Mouse (Mus musculus) midbrain, embryonic 11.5 days (tissue): ENCODE measurements at regions not wholly inside any gene's neighbourhood (a gene's known extent, or its start where the extent isn't known, plus 50 kb on each side); places are given as distances from the start of the nearest gene placed in this dataset.

Experiments used
- ATAC-seq: fragments of 200-750 bp; cut with Nextera tagmentation; 2 replicates; pipeline ENCODE4 v1.8.0; 2017; ENCODE audit warnings: moderate TSS enrichment, moderate library complexity; ENCODE audit not compliant: low FRiP score
- DNase-seq: peaks from one replicate; pipeline ENCODE4 v3.0.0; 2015; ENCODE audit warnings: low spot score; ENCODE audit errors: missing footprints
- H3K27ac ChIP-seq: fragments of 300-500 bp; sonication (generic); 2 replicates; pipeline ENCODE4 v1.5.1; 2014; ENCODE audit warnings: low read depth, low read length
- H3K27me3 ChIP-seq: fragments of 300-500 bp; sonication (generic); 2 replicates; pipeline ENCODE4 v1.6.1; 2014; ENCODE audit warnings: mild to moderate bottlenecking, low read length, moderate library complexity, mixed read lengths; ENCODE audit not compliant: control insufficient read depth, insufficient read depth
- H3K36me3 ChIP-seq: fragments of 300-500 bp; sonication (generic); 2 replicates; pipeline ENCODE4 v1.6.1; 2014; ENCODE audit warnings: mild to moderate bottlenecking, low read length, moderate library complexity, mixed read lengths; ENCODE audit not compliant: control insufficient read depth, insufficient read depth
- H3K4me1 ChIP-seq: fragments of 300-500 bp; sonication (generic); 2 replicates; pipeline ENCODE4 v1.6.1; 2014; ENCODE audit warnings: low read length; ENCODE audit not compliant: control insufficient read depth, insufficient read depth
- H3K4me2 ChIP-seq: fragments of 300-500 bp; sonication (generic); 2 replicates; pipeline ENCODE4 v1.6.1; 2014; ENCODE audit warnings: mild to moderate bottlenecking, moderate library complexity
- H3K4me3 ChIP-seq: fragments of 300-500 bp; sonication (generic); 2 replicates; pipeline ENCODE4 v1.5.1; 2014; ENCODE audit warnings: low read depth, low read length
- H3K9ac ChIP-seq: fragments of 300-500 bp; sonication (generic); 2 replicates; pipeline ENCODE4 v1.6.1; 2014; ENCODE audit warnings: low read length
- H3K9me3 ChIP-seq: fragments of 300-500 bp; sonication (generic); 2 replicates; pipeline ENCODE4 v1.6.1; 2016; ENCODE audit warnings: low read length; ENCODE audit not compliant: control insufficient read depth
- WGBS: fragments of 180-500 bp; shearing (Covaris S2); extraction: QIAGEN DNeasy Blood & Tissue Kit; methylation state at CpG from one replicate; pipeline ENCODE4 v1.1.7; 2014; 5-methylcytosine and 5-hydroxymethylcytosine counted together

DNA sequence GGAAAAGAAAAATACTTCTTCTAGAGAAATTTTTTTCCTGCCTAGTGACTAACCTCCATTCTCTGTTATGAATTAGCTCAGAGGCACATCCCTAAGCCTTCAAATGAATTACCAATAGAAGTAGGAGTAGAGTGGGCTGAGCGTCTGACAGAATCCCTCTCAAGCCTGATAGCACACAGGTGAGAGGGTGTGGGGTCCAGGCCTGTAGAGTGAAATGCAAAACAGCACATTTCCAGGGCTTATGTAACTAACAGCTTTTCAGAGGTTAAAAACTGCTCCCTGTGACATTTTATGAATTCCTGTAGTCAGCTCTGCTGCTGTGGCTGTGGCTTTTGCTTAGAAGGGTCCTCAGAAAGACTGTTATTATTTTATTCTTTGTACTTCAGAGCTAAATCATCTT, 187.7 kb upstream of the AI593442 start:
- Histone ChIP-seq H3K4me2 (no peak overlapping the region), H3K9ac (no peak overlapping the region), H3K9me3 (no peaks in the 10 kb centered on the region), H3K4me3 (no peak overlapping the region), H3K36me3 (no peaks in the 10 kb centered on the region), H3K27ac (no peak overlapping the region), H3K27me3 (no peaks in the 10 kb centered on the region), H3K4me1 (no peaks in the 10 kb centered on the region)
- DNase-seq (no peak), ATAC-seq (no peak)
- 97% methylated on average over 1 of the region's 1 CpGs for WGBS

- ATAC-seq (no peak), DNase-seq (no peak)
- 56% methylated on average over 4 of the region's 4 CpGs for WGBS
- no peak overlapping the region for H3K27ac ChIP-seq
- no peaks in the 10 kb centered on the region for H3K27me3 ChIP-seq
- H3K36me3 ChIP-seq: no peaks in the 10 kb centered on the region
- no peak overlapping the region for H3K9ac ChIP-seq
- no peaks in the 10 kb centered on the region for H3K9me3 ChIP-seq
- H3K4me1 ChIP-seq: no peaks in the 10 kb centered on the region
- no peak overlapping the region for H3K4me3 ChIP-seq
- no peak overlapping the region for H3K4me2 ChIP-seq
Measured at GRCm38 (mm10) chr9:52860327-52860726, 180.7 kb upstream of the AI593442 start.

DNA sequence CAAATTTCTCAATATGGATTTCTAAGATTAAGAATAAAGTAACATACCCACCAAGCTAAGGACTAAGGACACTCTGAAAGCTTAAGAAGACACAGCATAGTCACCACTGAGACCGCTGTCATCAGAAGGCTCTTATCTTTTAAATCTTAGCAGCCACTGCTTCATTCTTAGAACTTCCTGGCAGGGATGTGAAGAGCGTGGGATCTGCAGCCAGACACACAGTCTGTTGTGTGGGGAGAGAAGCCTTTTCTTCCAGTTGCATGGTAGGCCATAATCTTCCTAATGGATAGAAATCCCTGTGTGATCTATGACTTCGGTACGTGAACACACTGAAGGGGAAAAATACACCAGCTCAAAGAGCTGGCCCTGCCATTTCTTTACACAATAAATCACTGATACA, 178.8 kb upstream of the AI593442 start:
- Histone ChIP-seq H3K27ac (no peak overlapping the region), H3K4me3 (no peak overlapping the region), H3K9me3 (no peaks in the 10 kb centered on the region), H3K36me3 (no peaks in the 10 kb centered on the region), H3K27me3 (no peaks in the 10 kb centered on the region), H3K9ac (no peak overlapping the region), H3K4me1 (no peaks in the 10 kb centered on the region), H3K4me2 (no peak overlapping the region)
- WGBS: 81% methylated on average over 4 of the region's 4 CpGs
- ATAC-seq (no peak), DNase-seq (no peak)

DNA sequence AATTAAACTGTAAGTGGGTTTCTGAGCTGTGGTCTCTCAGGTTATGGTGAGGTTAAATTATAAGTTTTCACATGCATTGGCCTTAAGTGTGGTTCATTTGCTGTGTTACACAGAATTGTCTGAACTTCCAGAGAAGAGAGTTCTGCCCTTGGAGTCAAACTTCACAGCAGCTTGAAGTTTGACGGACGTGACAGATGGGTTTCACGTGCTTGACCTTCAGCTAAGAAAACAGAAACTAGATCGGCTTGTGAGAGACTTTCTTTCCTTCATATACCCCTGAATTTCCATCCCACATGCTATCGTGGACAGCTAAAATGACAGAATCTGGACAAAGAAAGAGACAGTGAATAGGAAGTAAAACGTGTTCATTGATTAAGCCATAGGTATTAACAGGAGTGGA, 173.8 kb upstream of the AI593442 start:
- Histone ChIP-seq H3K27ac (no peak overlapping the region), H3K36me3 (no peaks in the 10 kb centered on the region), H3K4me1 (no peaks in the 10 kb centered on the region), H3K27me3 (no peaks in the 10 kb centered on the region), H3K4me3 (no peak overlapping the region), H3K9me3 (no peaks in the 10 kb centered on the region), H3K9ac (no peak overlapping the region), H3K4me2 (no peak overlapping the region)
- no peak for DNase-seq
- WGBS: 74% methylated on average over 6 of the region's 6 CpGs
- no peak for ATAC-seq

GRCm38 (mm10) chr9:52850552-52850951, 171.0 kb upstream of the AI593442 start:
- WGBS: 92% methylated on average over 2 of the region's 2 CpGs
- DNase-seq (no peak), ATAC-seq (no peak)
- Histone ChIP-seq H3K4me1 (no peaks in the 10 kb centered on the region), H3K4me3 (no peak overlapping the region), H3K27me3 (no peaks in the 10 kb centered on the region), H3K9ac (no peak overlapping the region), H3K36me3 (no peaks in the 10 kb centered on the region), H3K9me3 (no peaks in the 10 kb centered on the region), H3K27ac (no peak overlapping the region), H3K4me2 (no peak overlapping the region)

- no peaks in the 10 kb centered on the region for H3K27me3 ChIP-seq
- H3K4me2 ChIP-seq: no peak overlapping the region
- DNase-seq (no peak), ATAC-seq (no peak)
- H3K27ac ChIP-seq: no peak overlapping the region
- no peaks in the 10 kb centered on the region for H3K36me3 ChIP-seq
- no peaks in the 10 kb centered on the region for H3K4me1 ChIP-seq
- H3K4me3 ChIP-seq: no peak overlapping the region
- H3K9ac ChIP-seq: no peak overlapping the region
- WGBS: 77% methylated on average over 3 of the region's 3 CpGs
- H3K9me3 ChIP-seq: no peaks in the 10 kb centered on the region
Measured at GRCm38 (mm10) chr9:52849931-52850330, 170.4 kb upstream of the AI593442 start.

DNA sequence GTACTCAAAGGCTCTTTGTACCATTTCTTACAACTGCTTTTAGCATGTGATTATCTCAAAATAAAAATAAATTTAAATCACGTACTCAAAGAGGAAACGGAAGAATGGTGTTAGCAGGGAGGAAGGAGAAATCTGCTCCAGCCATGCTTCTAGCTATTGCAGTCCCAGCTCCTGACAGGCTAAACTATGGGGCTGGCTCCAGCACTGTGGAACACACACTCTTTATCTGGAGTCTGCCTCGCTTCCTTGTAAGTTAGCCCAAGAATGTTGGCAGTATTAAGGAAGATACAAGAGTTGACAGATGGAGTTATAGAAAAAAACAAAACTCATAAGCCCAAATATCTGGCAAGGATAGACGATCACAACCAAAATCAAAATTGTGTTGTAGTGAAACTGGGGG, 161.5 kb upstream of the AI593442 start:
- Histone ChIP-seq H3K4me3 (no peak overlapping the region), H3K9me3 (no peaks in the 10 kb centered on the region), H3K27ac (no peak overlapping the region), H3K27me3 (no peaks in the 10 kb centered on the region), H3K36me3 (no peaks in the 10 kb centered on the region), H3K4me2 (no peak overlapping the region), H3K9ac (no peak overlapping the region), H3K4me1 (no peaks in the 10 kb centered on the region)
- ATAC-seq (no peak), DNase-seq (no peak)
- 86% methylated on average over 4 of the region's 4 CpGs for WGBS

GRCm38 (mm10) chr9:52839996-52840395, 160.4 kb upstream of the AI593442 start:
- Histone ChIP-seq H3K9ac (no peak overlapping the region), H3K27ac (no peak overlapping the region), H3K4me3 (no peak overlapping the region), H3K4me1 (no peaks in the 10 kb centered on the region), H3K27me3 (no peaks in the 10 kb centered on the region), H3K9me3 (no peaks in the 10 kb centered on the region), H3K36me3 (no peaks in the 10 kb centered on the region), H3K4me2 (no peak overlapping the region)
- DNase-seq (no peak), ATAC-seq (no peak)

GRCm38 (mm10) chr9:52836151-52836630, 156.6 kb upstream of the AI593442 start:
- Histone ChIP-seq H3K27me3 (no peaks in the 10 kb centered on the region), H3K9ac (no peak overlapping the region), H3K36me3 (no peaks in the 10 kb centered on the region), H3K9me3 (no peaks in the 10 kb centered on the region), H3K4me1 (no peaks in the 10 kb centered on the region), H3K4me2 (no peak overlapping the region), H3K27ac (no peak overlapping the region), H3K4me3 (no peak overlapping the region)
- ATAC-seq: no peak
- WGBS: 87% methylated on average over 6 of the region's 6 CpGs
- DNase-seq: no peak
